Comparison of ENCODE assay signal across 8 mouse cellular contexts in genomic region chr10:38553326-38553687, GRCm38 (mm10).
DNase-seq lines count a peak whose midpoint lies in the region; ATAC-seq lines count a peak whose summit lies in the region.

No protein-coding gene starts in this region.

- H3K36me3 ChIP-seq in heart, embryonic 10.5 days: no peaks in the 10 kb centered on the region
- H3K36me3 ChIP-seq in lung, embryonic 15.5 days: no peaks in the 10 kb centered on the region
- no peaks in the 10 kb centered on the region; the same call in 1 of the 2 replicates for H3K36me3 ChIP-seq in limb, embryonic 13.5 days
- no peaks in the 10 kb centered on the region for H3K36me3 ChIP-seq in stomach, embryonic 16.5 days (ENCODE audit: control insufficient read depth, insufficient read depth, low read length)

- ATAC-seq in lung, embryonic 15.5 days (ENCODE audit: borderline replicate concordance, extremely low read depth, low FRiP score, low TSS enrichment): no peak
- no peak for ATAC-seq in limb, embryonic 13.5 days (ENCODE audit: low FRiP score, low read depth)
- ATAC-seq in stomach, embryonic 16.5 days (ENCODE audit: insufficient read depth, low FRiP score): no peak

- H3K27me3 ChIP-seq in heart, embryonic 10.5 days (ENCODE audit: insufficient read depth, poor library complexity, severe bottlenecking): no peaks in the 10 kb centered on the region
- no peaks in the 10 kb centered on the region for H3K27me3 ChIP-seq in lung, embryonic 15.5 days
- H3K27me3 ChIP-seq in limb, embryonic 13.5 days: no peaks in the 10 kb centered on the region
- no peaks in the 10 kb centered on the region for H3K27me3 ChIP-seq in stomach, embryonic 16.5 days (ENCODE audit: control insufficient read depth, insufficient read depth, low read length)

- peak overlapping the region; percentile 56; the same call in 1 of the 2 replicates for H3K4me2 ChIP-seq in lung, embryonic 15.5 days
- H3K4me2 ChIP-seq in limb, embryonic 13.5 days (replicated peaks): peak overlapping the region; percentile 58
- H3K4me2 ChIP-seq in stomach, embryonic 16.5 days (ENCODE audit: low read depth, low read length): peak overlapping the region; percentile 51

- H3K9ac ChIP-seq in lung, embryonic 15.5 days: no peak overlapping the region
- H3K9ac ChIP-seq in limb, embryonic 13.5 days: no peak overlapping the region
- no peak overlapping the region for H3K9ac ChIP-seq in stomach, embryonic 16.5 days (ENCODE audit: low read length)

- H3K9me3 ChIP-seq in heart, embryonic 10.5 days: no peaks in the 10 kb centered on the region
- H3K9me3 ChIP-seq in lung, embryonic 15.5 days: no peaks in the 10 kb centered on the region
- no peaks in the 10 kb centered on the region for H3K9me3 ChIP-seq in limb, embryonic 13.5 days
- H3K9me3 ChIP-seq in stomach, embryonic 16.5 days (replicated peaks; ENCODE audit: control insufficient read depth, low read length): no peaks in the 10 kb centered on the region

- 0 out of 2 replicates have a peak, but pooled peaks cover 5% of the 10 kb centered on the region for H3K4me1 ChIP-seq in heart, embryonic 10.5 days
- peaks cover 7% of the 10 kb centered on the region; the same call in 1 of the 2 replicates for H3K4me1 ChIP-seq in lung, embryonic 15.5 days
- H3K4me1 ChIP-seq in limb, embryonic 13.5 days: peaks cover 9% of the 10 kb centered on the region
- peaks cover 5% of the 10 kb centered on the region; the same call in 1 of the 2 replicates for H3K4me1 ChIP-seq in stomach, embryonic 16.5 days (ENCODE audit: control insufficient read depth, insufficient read depth, low read length)

- DNase-seq in heart, embryonic 10.5 days (ENCODE audit: low spot score): no peak
- no peak for DNase-seq in heart, adult 18-20 months
- DNase-seq in lung, postnatal 14 days: no peak
- no peak for DNase-seq in urinary bladder, adult 2 months (ENCODE audit: low spot score)
- no peak for DNase-seq in frontal cortex, postnatal 10 days (ENCODE audit: low spot score in 2 of 2)

- H3K27ac ChIP-seq in heart, embryonic 10.5 days: peak overlapping the region; percentile 80; the same call in 1 of the 2 replicates
- H3K27ac ChIP-seq in lung, embryonic 15.5 days: peak overlapping the region; percentile 47; the same call in 1 of the 2 replicates
- H3K27ac ChIP-seq in limb, embryonic 13.5 days: peak overlapping the region; percentile 80
- no peak overlapping the region for H3K27ac ChIP-seq in stomach, embryonic 16.5 days (ENCODE audit: low read length)

- no peak overlapping the region for H3K4me3 ChIP-seq in heart, embryonic 10.5 days
- H3K4me3 ChIP-seq in lung, embryonic 15.5 days: 0 out of 2 replicates have a peak overlapping the region, but pooled peaks have one; percentile 28
- no peak overlapping the region for H3K4me3 ChIP-seq in limb, embryonic 13.5 days
- peak overlapping the region; percentile 37 for H3K4me3 ChIP-seq in stomach, embryonic 16.5 days (replicated peaks; ENCODE audit: low read length)

Comparison
In these comparisons a context has a peak if more than half of its experiments do, and no peak if none do; other contexts are left out.
1. H3K4me3 ChIP-seq: peak in lung, embryonic 15.5 days (single experiment) and stomach, embryonic 16.5 days (single experiment); none in heart, embryonic 10.5 days (single experiment) and limb, embryonic 13.5 days (single experiment).
2. Peak in every context shown above with its lines, with median percentiles within 50 percentile points of each other: H3K4me2 ChIP-seq.